Mouse (Mus musculus): ENCODE measurements around the gene Olfr1338.

DNA sequence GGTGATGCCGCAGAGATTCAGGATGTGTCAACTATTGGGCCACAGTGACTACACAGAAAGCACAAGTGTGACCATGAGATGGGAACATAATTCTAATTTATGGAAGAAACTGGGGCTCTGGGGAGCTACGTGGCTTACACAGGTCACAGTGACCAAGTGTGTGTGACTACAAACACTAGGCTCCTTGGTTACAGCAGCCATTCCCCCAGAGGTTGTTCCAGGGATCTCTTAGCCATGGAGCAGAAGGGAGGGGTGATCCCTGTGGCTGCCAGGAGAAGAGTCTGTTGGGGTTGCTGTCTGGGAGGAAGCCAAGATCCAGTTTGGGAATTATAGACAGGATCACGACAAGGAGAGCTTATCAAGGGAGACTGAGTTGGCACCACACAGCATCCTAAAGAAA lies 55.3 kb downstream of the Olfr1338 start, which contains the start of gene Olfr1341:
- TF ChIP-seq CTCF (conservative IDR thresholded peaks at IDR 0.05 in 1 of 2, IDR thresholded peaks at IDR 0.05 in 1 of 2; ENCODE audit: low read depth in 2 of 2, low read length in 2 of 2) (no peak), POLR2A (IDR thresholded peaks at IDR 0.05; ENCODE audit: low read depth, low read length) (no peak), MYC (IDR thresholded peaks at IDR 0.05; ENCODE audit: low read depth, low read length) (no peak), UBTF (IDR thresholded peaks at IDR 0.05; ENCODE audit: low read depth, low read length) (no peak)

Measured in CH12.LX (cell line).